Mouse (Mus musculus) hindbrain, embryonic 11.5 days (tissue): ENCODE results near the gene Nhlh1. TPM values are rescaled to one million over a fixed set of nuclear protein-coding genes. Genes with fewer than 3 reads are reported as not detected.

Source experiments
- ATAC-seq: fragments of 200-750 bp; cut with Nextera tagmentation; 2 replicates; pipeline ENCODE4 v1.8.0; 2017; ENCODE audit warnings: mild to moderate bottlenecking, moderate TSS enrichment, moderate library complexity; ENCODE audit not compliant: low FRiP score
- DNase-seq: peaks from one replicate; pipeline ENCODE4 v3.0.0-alpha.2; 2015; ENCODE audit warnings: low spot score
- H3K27ac ChIP-seq: fragments of 300-500 bp; sonication (generic); 2 replicates; pipeline ENCODE4 v1.5.1; 2014; ENCODE audit warnings: mild to moderate bottlenecking, low read depth, low read length
- H3K27me3 ChIP-seq: fragments of 300-500 bp; sonication (generic); 2 replicates; pipeline ENCODE4 v1.6.1; 2014; ENCODE audit warnings: mild to moderate bottlenecking, low read length, moderate library complexity, mixed read lengths; ENCODE audit not compliant: control insufficient read depth, insufficient read depth
- H3K36me3 ChIP-seq: fragments of 300-500 bp; sonication (generic); 2 replicates; pipeline ENCODE4 v1.6.1; 2014; ENCODE audit warnings: mild to moderate bottlenecking, low read length, moderate library complexity, mixed read lengths; ENCODE audit not compliant: control insufficient read depth, insufficient read depth
- H3K4me1 ChIP-seq: fragments of 300-500 bp; sonication (generic); replicated peaks from 2 replicates; pipeline ENCODE4 v1.6.1; 2014; ENCODE audit warnings: low read length, mixed read lengths; ENCODE audit not compliant: control insufficient read depth, insufficient read depth
- H3K4me2 ChIP-seq: fragments of 300-500 bp; sonication (generic); replicated peaks from 2 replicates; pipeline ENCODE4 v1.6.1; 2014; ENCODE audit warnings: mild to moderate bottlenecking, low read depth, low read length
- H3K4me3 ChIP-seq: fragments of 300-500 bp; sonication (generic); 2 replicates; pipeline ENCODE4 v1.5.1; 2014; ENCODE audit warnings: low read depth, low read length
- H3K9ac ChIP-seq: fragments of 300-500 bp; sonication (generic); 2 replicates; pipeline ENCODE4 v1.6.1; 2014; ENCODE audit warnings: low read depth, low read length
- H3K9me3 ChIP-seq: fragments of 300-500 bp; sonication (generic); 2 replicates; pipeline ENCODE4 v1.6.1; 2016; ENCODE audit warnings: low read length; ENCODE audit not compliant: control insufficient read depth
- WGBS: fragments of 180-500 bp; shearing (Covaris S2); extraction: QIAGEN DNeasy Blood & Tissue Kit; methylation state at CpG from one replicate; pipeline ENCODE4 v1.1.7; 2014; 5-methylcytosine and 5-hydroxymethylcytosine counted together
- polyA plus RNA-seq: library from polyadenylated mRNA; unstranded; fragments of >200 nt; fragmentation: Nextera tagmentation; extraction: Ambion mirVana; gene quantifications from 2 replicates; pipeline ENCODE4 v1.2.1, GENCODE M21; 2014

The Nhlh1 gene
- 20.5 and 22.3 TPM in 2 replicates for polyA plus RNA-seq

- peaks cover 19% of the 10 kb centered on the region for H3K4me1 ChIP-seq
- DNase-seq (peak; percentile 75), ATAC-seq (peak; percentile 82)
- 5% methylated on average over 2 of the region's 2 CpGs for WGBS
- no peaks in the 10 kb centered on the region for H3K36me3 ChIP-seq
- peak within 1 kb of the TSS; percentile 37 for H3K4me2 ChIP-seq
- peak within 1 kb of the TSS; percentile 82 for H3K27ac ChIP-seq
- peak within 1 kb of the TSS; percentile 52 for H3K9ac ChIP-seq
- peaks cover 3% of the 10 kb centered on the region; the same call in 1 of the 2 replicates for H3K27me3 ChIP-seq
- peak within 1 kb of the TSS; percentile 45 for H3K4me3 ChIP-seq
- H3K9me3 ChIP-seq, result no peaks in the 10 kb centered on the region
Measured at GRCm38 (mm10) chr1:172057491-172057921, at the start of gene Nhlh1. TSS of gene Nhlh1 (minus strand) at chr1:172057573.

- DNase-seq (no peak), ATAC-seq (no peak)
- Histone ChIP-seq H3K4me3 (no peak overlapping the region), H3K36me3 (peaks cover 14% of the 10 kb centered on the region; the same call in 1 of the 2 replicates), H3K27me3 (no peaks in the 10 kb centered on the region), H3K4me1 (no peaks in the 10 kb centered on the region), H3K27ac (no peak overlapping the region), H3K9ac (no peak overlapping the region), H3K4me2 (no peak overlapping the region), H3K9me3 (no peaks in the 10 kb centered on the region)
- 87% methylated on average over 11 of the region's 11 CpGs for WGBS
Measured at GRCm38 (mm10) chr1:172105101-172105500, 47.7 kb upstream of the Nhlh1 start.

GRCm38 (mm10) chr1:172103619-172104018, 46.2 kb upstream of the Nhlh1 start:
- WGBS, result 88% methylated on average over 4 of the region's 4 CpGs
- peaks cover 16% of the 10 kb centered on the region; the same call in 1 of the 2 replicates for H3K36me3 ChIP-seq
- H3K4me3 ChIP-seq, result no peak overlapping the region
- no peak for ATAC-seq
- no peak overlapping the region for H3K9ac ChIP-seq
- H3K27me3 ChIP-seq, result no peaks in the 10 kb centered on the region
- H3K9me3 ChIP-seq, result no peaks in the 10 kb centered on the region
- no peak overlapping the region for H3K27ac ChIP-seq
- H3K4me1 ChIP-seq, result no peaks in the 10 kb centered on the region
- H3K4me2 ChIP-seq, result no peak overlapping the region
- DNase-seq, result no peak

GRCm38 (mm10) chr1:172099325-172100033, 42.1 kb upstream of the Nhlh1 start:
- DNase-seq (no peak), ATAC-seq (no peak)
- Histone ChIP-seq H3K27me3 (no peaks in the 10 kb centered on the region), H3K27ac (no peak overlapping the region), H3K9ac (no peak overlapping the region), H3K4me3 (no peak overlapping the region), H3K4me1 (no peaks in the 10 kb centered on the region), H3K4me2 (no peak overlapping the region), H3K9me3 (no peaks in the 10 kb centered on the region), H3K36me3 (peaks cover 13% of the 10 kb centered on the region; the same call in 1 of the 2 replicates)
- 89% methylated on average over 6 of the region's 6 CpGs for WGBS

GRCm38 (mm10) chr1:172095202-172095601, 37.8 kb upstream of the Nhlh1 start:
- no peak for DNase-seq
- Histone ChIP-seq H3K4me1 (no peaks in the 10 kb centered on the region), H3K9ac (no peak overlapping the region), H3K27me3 (no peaks in the 10 kb centered on the region), H3K9me3 (no peaks in the 10 kb centered on the region), H3K4me2 (no peak overlapping the region), H3K4me3 (no peak overlapping the region), H3K27ac (0 out of 2 replicates have a peak overlapping the region, but pooled peaks have one; percentile 24), H3K36me3 (peaks cover 6% of the 10 kb centered on the region; the same call in 1 of the 2 replicates)
- 46% methylated on average over 6 of the region's 6 CpGs for WGBS
- ATAC-seq, result peak; percentile 30; the same call in 1 of the 2 replicates

- H3K9me3 ChIP-seq, result no peaks in the 10 kb centered on the region
- ATAC-seq (no peak), DNase-seq (no peak)
- no peaks in the 10 kb centered on the region for H3K4me1 ChIP-seq
- no peak overlapping the region for H3K9ac ChIP-seq
- no peak overlapping the region for H3K27ac ChIP-seq
- no peak overlapping the region for H3K4me2 ChIP-seq
- H3K36me3 ChIP-seq, result 0 out of 2 replicates have a peak, but pooled peaks cover 2% of the 10 kb centered on the region
- H3K4me3 ChIP-seq, result no peak overlapping the region
- no peaks in the 10 kb centered on the region for H3K27me3 ChIP-seq
Measured at GRCm38 (mm10) chr1:172094295-172094694, 36.9 kb upstream of the Nhlh1 start.

- ATAC-seq (no peak), DNase-seq (no peak)
- Histone ChIP-seq H3K27me3 (no peaks in the 10 kb centered on the region), H3K9ac (no peak overlapping the region), H3K4me2 (no peak overlapping the region), H3K9me3 (no peaks in the 10 kb centered on the region), H3K36me3 (no peaks in the 10 kb centered on the region), H3K4me3 (no peak overlapping the region), H3K27ac (no peak overlapping the region), H3K4me1 (no peaks in the 10 kb centered on the region)
- 78% methylated on average over 3 of the region's 3 CpGs for WGBS
Measured at GRCm38 (mm10) chr1:172093522-172093921, 36.1 kb upstream of the Nhlh1 start.

GRCm38 (mm10) chr1:172082899-172083445, 25.6 kb upstream of the Nhlh1 start:
- H3K9ac ChIP-seq, result peak overlapping the region; percentile 92
- WGBS, result 2% methylated on average over 24 of the region's 24 CpGs

More at GRCm38 (mm10) chr1:172082899-172083445, 25.6 kb upstream of the Nhlh1 start:
- Histone ChIP-seq H3K9me3 (no peaks in the 10 kb centered on the region), H3K4me1 (no peaks in the 10 kb centered on the region), H3K27me3 (no peaks in the 10 kb centered on the region), H3K36me3 (peaks cover 3% of the 10 kb centered on the region; the same call in 1 of the 2 replicates), H3K4me2 (peak overlapping the region; percentile 56), H3K27ac (peak overlapping the region; percentile 83; the same call in 1 of the 2 replicates), H3K4me3 (peak overlapping the region; percentile 77)
- peak; percentile 82; the same call in 1 of the 2 replicates for ATAC-seq
- DNase-seq, result no peak
